Mouse (Mus musculus) myocyte (in vitro differentiated cells): ENCODE measurements around the gene Rhobtb3.

ENCODE experiments used
- E2F4 ChIP-seq: IDR thresholded peaks from one replicate; pipeline ENCODE4 v1.6.1; 2011; ENCODE audit warnings: mild to moderate bottlenecking, control low read depth, moderate library complexity; ENCODE audit not compliant: insufficient read depth
- MAX ChIP-seq: IDR thresholded peaks from one replicate; pipeline ENCODE4 v1.6.1; 2011; ENCODE audit warnings: low read depth, mild to moderate bottlenecking, control low read depth
- MYOG ChIP-seq, 3 experiments: IDR thresholded peaks; one replicate each; pipeline ENCODE4 v1.6.1; 2011; ENCODE audit warnings: control low read depth in 2 of 3, low read depth in 2 of 3, mild to moderate bottlenecking in 2 of 3; ENCODE audit not compliant: insufficient read length in 2 of 3, control insufficient read depth in 1 of 3, insufficient read depth in 1 of 3
- POLR2A ChIP-seq: IDR thresholded peaks from one replicate; pipeline ENCODE4 v1.6.1; 2011; ENCODE audit warnings: low read depth, mild to moderate bottlenecking, control low read depth, moderate library complexity; ENCODE audit not compliant: insufficient read length
- POLR2AphosphoS2 ChIP-seq: IDR thresholded peaks from one replicate; pipeline ENCODE4 v1.6.1; 2011; ENCODE audit warnings: low read depth, control low read depth; ENCODE audit not compliant: insufficient read length
- TCF12 ChIP-seq: IDR thresholded peaks from one replicate; pipeline ENCODE4 v1.6.1; 2011; ENCODE audit warnings: mild to moderate bottlenecking, control low read depth; ENCODE audit not compliant: poor library complexity, insufficient read depth, severe bottlenecking
- USF1 ChIP-seq: IDR thresholded peaks from one replicate; pipeline ENCODE4 v1.6.1; 2011; ENCODE audit warnings: low read depth, mild to moderate bottlenecking, control low read depth, moderate library complexity

DNA sequence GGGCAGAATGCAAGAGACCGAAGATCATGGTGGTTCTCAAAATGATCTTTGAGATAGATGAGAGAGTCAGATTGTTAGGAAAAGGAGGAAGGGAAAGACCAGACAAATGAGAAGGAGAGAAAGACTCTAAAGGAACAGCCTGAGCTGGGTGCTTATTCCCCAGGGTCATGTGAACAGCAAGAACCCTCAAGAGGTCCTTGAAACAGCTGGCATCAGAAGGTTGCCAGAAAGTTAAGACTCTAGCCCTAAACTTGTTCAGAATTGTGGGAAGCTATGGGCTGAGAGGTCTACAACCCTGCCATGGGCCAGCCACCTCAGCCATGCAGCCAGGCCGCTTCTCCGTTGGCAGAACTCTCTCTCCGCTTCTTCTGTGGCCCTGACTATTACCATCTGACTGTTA, 105.2 kb downstream of the Rhobtb3 start:
- TF ChIP-seq TCF12 (no peak), POLR2A (no peak), E2F4 (no peak), POLR2AphosphoS2 (no peak), MAX (no peak), MYOG (IDR thresholded peaks at IDR 0.05; ENCODE audit: control insufficient read depth in 1 of 3, insufficient read depth in 1 of 3, insufficient read length in 2 of 3, low read depth in 2 of 3) (no peak), USF1 (no peak)
